Mouse (Mus musculus) bone marrow, adult 2 months (tissue): ENCODE data around the gene Rap2c.

Source experiments
- CTCF ChIP-seq: fragments of 200-500 bp; IDR thresholded peaks from 2 replicates; pipeline ENCODE4 v1.5.1; 2011; ENCODE audit warnings: low read length, control low read depth; ENCODE audit not compliant: control insufficient read depth, insufficient read depth
- POLR2A ChIP-seq: fragments of 200-500 bp; IDR thresholded peaks from 2 replicates; pipeline ENCODE4 v1.6.1; 2011; ENCODE audit warnings: low read depth, mild to moderate bottlenecking, control low read depth, low read length, borderline replicate concordance; ENCODE audit not compliant: control insufficient read depth

DNA sequence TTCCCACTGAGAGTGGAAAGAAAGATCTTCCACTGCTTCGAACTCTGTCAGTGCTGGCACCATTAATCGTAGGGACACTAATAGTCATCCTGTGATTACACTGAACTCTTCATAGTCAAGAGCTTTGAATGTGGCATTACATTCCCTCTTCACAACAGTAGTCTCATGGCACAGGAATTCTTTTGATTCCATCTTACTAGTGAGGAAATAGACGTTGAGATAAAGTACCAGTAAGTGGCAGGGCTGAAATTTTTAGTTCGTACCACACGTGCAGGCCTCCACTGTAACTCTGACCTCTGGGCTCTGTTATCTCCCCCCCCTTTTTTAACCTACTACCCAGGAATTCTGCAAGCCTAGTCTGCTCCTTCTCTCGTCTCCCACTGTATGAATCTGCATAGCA lies 54.9 kb downstream of the Rap2c start:
- no peak for TF ChIP-seq CTCF
- TF ChIP-seq POLR2A: no peak
